Mouse (Mus musculus): ENCODE data around the gene Pkhd1. TPM values are rescaled to one million over a fixed set of nuclear protein-coding genes. Genes with fewer than 3 reads are reported as not detected.

Gene Pkhd1
- polyA plus RNA-seq, 1 experiment from 2014 or later = 0.01 TPM

GRCm38 (mm10) chr1:20133636-20134035 is 484.2 kb downstream of the Pkhd1 start:
- WGBS = 94% methylated on average over 4 of the region's 4 CpGs
- Histone ChIP-seq H3K4me2 (ENCODE audit: low read length) (no peak overlapping the region), H3K27ac (ENCODE audit: low read length) (no peak overlapping the region), H3K4me3 (replicated peaks; ENCODE audit: low read length) (no peak overlapping the region), H3K9ac (replicated peaks; ENCODE audit: low read depth, low read length) (no peak overlapping the region), H3K36me3 (ENCODE audit: control insufficient read depth, insufficient read depth) (no peaks in the 10 kb centered on the region), H3K9me3 (ENCODE audit: control insufficient read depth, low read length) (no peaks in the 10 kb centered on the region), H3K27me3 (replicated peaks; ENCODE audit: control insufficient read depth, insufficient read depth, low read length) (no peaks in the 10 kb centered on the region), H3K4me1 (replicated peaks; ENCODE audit: control insufficient read depth, insufficient read depth, low read length) (no peaks in the 10 kb centered on the region)
- ATAC-seq = no peak

GRCm38 (mm10) chr1:20131786-20132596 is 485.9 kb downstream of the Pkhd1 start:
- no peak overlapping the region for H3K4me3 ChIP-seq (replicated peaks; ENCODE audit: low read length)
- H3K9ac ChIP-seq (replicated peaks; ENCODE audit: low read depth, low read length) = no peak overlapping the region
- H3K9me3 ChIP-seq (ENCODE audit: control insufficient read depth, low read length) = no peaks in the 10 kb centered on the region
- no peak overlapping the region for H3K27ac ChIP-seq (ENCODE audit: low read length)
- WGBS = 49% methylated on average over 6 of the region's 6 CpGs
- ATAC-seq = no peak
- H3K4me2 ChIP-seq (ENCODE audit: low read length) = no peak overlapping the region
- no peaks in the 10 kb centered on the region for H3K27me3 ChIP-seq (replicated peaks; ENCODE audit: control insufficient read depth, insufficient read depth, low read length)
- H3K4me1 ChIP-seq (replicated peaks; ENCODE audit: control insufficient read depth, insufficient read depth, low read length) = no peaks in the 10 kb centered on the region
- no peaks in the 10 kb centered on the region for H3K36me3 ChIP-seq (ENCODE audit: control insufficient read depth, insufficient read depth)

- H3K27me3 ChIP-seq (replicated peaks; ENCODE audit: control insufficient read depth, insufficient read depth, low read length) = no peaks in the 10 kb centered on the region
- H3K9me3 ChIP-seq (ENCODE audit: control insufficient read depth, low read length) = no peaks in the 10 kb centered on the region
- no peak overlapping the region for H3K4me3 ChIP-seq (replicated peaks; ENCODE audit: low read length)
- no peak overlapping the region for H3K27ac ChIP-seq (ENCODE audit: low read length)
- no peak for ATAC-seq
- H3K4me2 ChIP-seq (ENCODE audit: low read length) = no peak overlapping the region
- H3K9ac ChIP-seq (replicated peaks; ENCODE audit: low read depth, low read length) = no peak overlapping the region
- 65% methylated on average over 1 of the region's 1 CpGs for WGBS
- H3K4me1 ChIP-seq (replicated peaks; ENCODE audit: control insufficient read depth, insufficient read depth, low read length) = no peaks in the 10 kb centered on the region
- no peaks in the 10 kb centered on the region for H3K36me3 ChIP-seq (ENCODE audit: control insufficient read depth, insufficient read depth)
These were observed 500.5 kb downstream of the Pkhd1 start for GRCm38 (mm10) chr1:20117331-20117730.

GRCm38 (mm10) chr1:20069733-20070132 is 548.1 kb downstream of the Pkhd1 start:
- H3K27ac ChIP-seq (ENCODE audit: low read length) = no peak overlapping the region
- peaks cover 3% of the 10 kb centered on the region; the same call in 1 of the 2 replicates for H3K4me1 ChIP-seq (replicated peaks; ENCODE audit: control insufficient read depth, insufficient read depth, low read length)
- H3K4me2 ChIP-seq (ENCODE audit: low read length) = no peak overlapping the region
- H3K27me3 ChIP-seq (replicated peaks; ENCODE audit: control insufficient read depth, insufficient read depth, low read length) = no peaks in the 10 kb centered on the region
- 37% methylated on average over 3 of the region's 3 CpGs for WGBS
- no peaks in the 10 kb centered on the region for H3K36me3 ChIP-seq (ENCODE audit: control insufficient read depth, insufficient read depth)
- H3K9ac ChIP-seq (replicated peaks; ENCODE audit: low read depth, low read length) = no peak overlapping the region
- ATAC-seq = peak; percentile 95
- no peaks in the 10 kb centered on the region for H3K9me3 ChIP-seq (ENCODE audit: control insufficient read depth, low read length)
- H3K4me3 ChIP-seq (replicated peaks; ENCODE audit: low read length) = no peak overlapping the region

DNA sequence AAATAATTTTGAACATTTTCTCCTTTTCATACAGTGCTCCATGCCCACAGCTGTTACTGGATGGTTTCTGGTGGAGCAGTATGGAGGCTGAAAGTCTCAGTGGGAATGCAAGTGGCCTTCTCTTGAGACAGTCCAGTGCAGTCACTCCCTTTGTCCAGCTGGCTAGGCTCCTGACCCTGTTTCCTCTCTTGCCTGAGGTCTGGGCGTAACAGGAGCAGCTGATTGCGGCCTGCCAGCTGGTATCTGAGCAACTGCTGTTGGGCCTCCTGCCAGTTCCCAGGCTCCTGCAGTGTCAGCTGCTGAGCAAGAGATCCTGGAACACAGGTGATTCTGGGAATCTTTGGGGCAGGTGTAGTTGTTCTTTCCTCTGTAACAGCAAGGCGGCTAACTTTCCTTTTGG is 559.6 kb downstream of the Pkhd1 start:
- no peak overlapping the region for H3K9ac ChIP-seq (replicated peaks; ENCODE audit: low read depth, low read length)
- no peaks in the 10 kb centered on the region for H3K36me3 ChIP-seq (ENCODE audit: control insufficient read depth, insufficient read depth)
- 67% methylated on average over 3 of the region's 3 CpGs for WGBS
- H3K27me3 ChIP-seq (replicated peaks; ENCODE audit: control insufficient read depth, insufficient read depth, low read length) = no peaks in the 10 kb centered on the region
- no peak overlapping the region for H3K27ac ChIP-seq (ENCODE audit: low read length)
- H3K4me1 ChIP-seq (replicated peaks; ENCODE audit: control insufficient read depth, insufficient read depth, low read length) = no peaks in the 10 kb centered on the region
- no peak overlapping the region for H3K4me2 ChIP-seq (ENCODE audit: low read length)
- H3K9me3 ChIP-seq (ENCODE audit: control insufficient read depth, low read length) = no peaks in the 10 kb centered on the region
- no peak overlapping the region for H3K4me3 ChIP-seq (replicated peaks; ENCODE audit: low read length)
- no peak for ATAC-seq

- no peaks in the 10 kb centered on the region for H3K36me3 ChIP-seq (ENCODE audit: control insufficient read depth, insufficient read depth)
- H3K4me3 ChIP-seq (replicated peaks; ENCODE audit: low read length) = no peak overlapping the region
- peak overlapping the region; percentile 61; the same call in 1 of the 2 replicates for H3K27ac ChIP-seq (ENCODE audit: low read length)
- 55% methylated on average over 3 of the region's 3 CpGs for WGBS
- no peak overlapping the region for H3K4me2 ChIP-seq (ENCODE audit: low read length)
- no peaks in the 10 kb centered on the region for H3K27me3 ChIP-seq (replicated peaks; ENCODE audit: control insufficient read depth, insufficient read depth, low read length)
- no peaks in the 10 kb centered on the region for H3K9me3 ChIP-seq (ENCODE audit: control insufficient read depth, low read length)
- ATAC-seq = peak; percentile 82
- H3K9ac ChIP-seq (replicated peaks; ENCODE audit: low read depth, low read length) = no peak overlapping the region
- no peaks in the 10 kb centered on the region for H3K4me1 ChIP-seq (replicated peaks; ENCODE audit: control insufficient read depth, insufficient read depth, low read length)
These were observed 578.5 kb downstream of the Pkhd1 start for GRCm38 (mm10) chr1:20039389-20039788.

DNA sequence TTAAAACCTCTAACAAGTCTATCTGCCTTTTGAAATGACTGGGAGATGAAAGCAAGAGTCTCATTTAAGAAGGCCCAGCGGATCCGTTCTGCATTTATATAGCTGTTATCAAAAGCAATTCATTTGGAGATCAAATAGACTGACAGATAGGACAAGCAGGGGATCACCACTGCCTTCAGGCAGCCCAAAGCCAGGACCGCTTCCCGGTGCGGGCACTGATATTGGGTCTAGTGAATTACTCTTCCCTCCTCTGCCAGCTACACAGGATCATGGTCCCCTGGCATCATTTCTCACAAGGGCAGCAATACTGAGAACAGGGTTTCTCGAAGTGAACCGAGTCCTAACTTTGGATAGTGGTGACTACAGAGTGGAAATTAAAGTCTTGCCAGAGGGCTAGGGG is 582.6 kb downstream of the Pkhd1 start:
- no peaks in the 10 kb centered on the region for H3K9me3 ChIP-seq (ENCODE audit: control insufficient read depth, low read length)
- WGBS = 83% methylated on average over 7 of the region's 7 CpGs
- H3K9ac ChIP-seq (replicated peaks; ENCODE audit: low read depth, low read length) = no peak overlapping the region
- no peak overlapping the region for H3K4me3 ChIP-seq (replicated peaks; ENCODE audit: low read length)
- H3K27me3 ChIP-seq (replicated peaks; ENCODE audit: control insufficient read depth, insufficient read depth, low read length) = no peaks in the 10 kb centered on the region
- H3K4me1 ChIP-seq (replicated peaks; ENCODE audit: control insufficient read depth, insufficient read depth, low read length) = no peaks in the 10 kb centered on the region
- ATAC-seq = no peak
- no peak overlapping the region for H3K27ac ChIP-seq (ENCODE audit: low read length)
- no peaks in the 10 kb centered on the region for H3K36me3 ChIP-seq (ENCODE audit: control insufficient read depth, insufficient read depth)
- no peak overlapping the region for H3K4me2 ChIP-seq (ENCODE audit: low read length)

GRCm38 (mm10) chr1:20018198-20018925 is 599.5 kb downstream of the Pkhd1 start:
- Histone ChIP-seq H3K27me3 (replicated peaks; ENCODE audit: control insufficient read depth, insufficient read depth, low read length) (no peaks in the 10 kb centered on the region), H3K4me1 (replicated peaks; ENCODE audit: control insufficient read depth, insufficient read depth, low read length) (no peaks in the 10 kb centered on the region), H3K36me3 (ENCODE audit: control insufficient read depth, insufficient read depth) (no peaks in the 10 kb centered on the region), H3K9me3 (ENCODE audit: control insufficient read depth, low read length) (no peaks in the 10 kb centered on the region), H3K4me2 (ENCODE audit: low read length) (no peak overlapping the region), H3K9ac (replicated peaks; ENCODE audit: low read depth, low read length) (no peak overlapping the region), H3K27ac (ENCODE audit: low read length) (no peak overlapping the region), H3K4me3 (replicated peaks; ENCODE audit: low read length) (no peak overlapping the region)
- 79% methylated on average over 8 of the region's 8 CpGs for WGBS
- ATAC-seq = peak; percentile 45; the same call in 1 of the 2 replicates

- H3K4me2 ChIP-seq (ENCODE audit: low read length) = no peak overlapping the region
- H3K9me3 ChIP-seq (ENCODE audit: control insufficient read depth, low read length) = no peaks in the 10 kb centered on the region
- H3K4me1 ChIP-seq (replicated peaks; ENCODE audit: control insufficient read depth, insufficient read depth, low read length) = no peaks in the 10 kb centered on the region
- WGBS = 70% methylated on average over 4 of the region's 4 CpGs
- no peak overlapping the region for H3K4me3 ChIP-seq (replicated peaks; ENCODE audit: low read length)
- no peak overlapping the region for H3K9ac ChIP-seq (replicated peaks; ENCODE audit: low read depth, low read length)
- no peak overlapping the region for H3K27ac ChIP-seq (ENCODE audit: low read length)
- H3K27me3 ChIP-seq (replicated peaks; ENCODE audit: control insufficient read depth, insufficient read depth, low read length) = no peaks in the 10 kb centered on the region
- H3K36me3 ChIP-seq (ENCODE audit: control insufficient read depth, insufficient read depth) = no peaks in the 10 kb centered on the region
- peak; percentile 67 for ATAC-seq
These were observed 600.2 kb downstream of the Pkhd1 start for GRCm38 (mm10) chr1:20017619-20018018.
